Mouse (Mus musculus) brain, embryonic 14.5 days (tissue): Measurements from ENCODE around the gene Erc2. TPM values are rescaled to one million over a fixed set of nuclear protein-coding genes. Genes with fewer than 3 reads are reported as not detected.

ENCODE experiments used
- DNase-seq: peaks from one replicate; pipeline ENCODE4 v3.0.0-alpha.2; 2011; ENCODE audit warnings: low read depth
- CTCF ChIP-seq: fragments of 200-500 bp; IDR thresholded peaks from 2 replicates; pipeline ENCODE4 v1.5.1; 2012; ENCODE audit warnings: inconsistent platforms, mild to moderate bottlenecking, moderate library complexity, borderline replicate concordance; ENCODE audit not compliant: insufficient read depth, insufficient read length; ENCODE audit errors: extremely low read depth
- POLR2A ChIP-seq: fragments of 200-500 bp; IDR thresholded peaks from 2 replicates; pipeline ENCODE4 v1.6.1; 2012; ENCODE audit warnings: mild to moderate bottlenecking, inconsistent platforms, borderline replicate concordance; ENCODE audit not compliant: poor library complexity, insufficient read depth, insufficient read length, severe bottlenecking; ENCODE audit errors: extremely low read depth
- polyA plus RNA-seq: library from polyadenylated mRNA; depleted of rRNA; stranded (reverse); fragments of >200 nt; gene quantifications from 2 replicates; pipeline ENCODE4 v1.2.3, GENCODE M21; 2012

Gene Erc2
- polyA plus RNA-seq, 1 experiment, result 59.4 TPM

GRCm38 (mm10) chr14:28068021-28068420 is 445.8 kb downstream of the Erc2 start:
- TF ChIP-seq POLR2A, result no peak
- TF ChIP-seq CTCF, result no peak
- DNase-seq, result peak; percentile 65

- no peak for DNase-seq
- TF ChIP-seq POLR2A, result no peak
- TF ChIP-seq CTCF, result no peak
These were observed 447.6 kb downstream of the Erc2 start for GRCm38 (mm10) chr14:28069826-28070225.

DNA sequence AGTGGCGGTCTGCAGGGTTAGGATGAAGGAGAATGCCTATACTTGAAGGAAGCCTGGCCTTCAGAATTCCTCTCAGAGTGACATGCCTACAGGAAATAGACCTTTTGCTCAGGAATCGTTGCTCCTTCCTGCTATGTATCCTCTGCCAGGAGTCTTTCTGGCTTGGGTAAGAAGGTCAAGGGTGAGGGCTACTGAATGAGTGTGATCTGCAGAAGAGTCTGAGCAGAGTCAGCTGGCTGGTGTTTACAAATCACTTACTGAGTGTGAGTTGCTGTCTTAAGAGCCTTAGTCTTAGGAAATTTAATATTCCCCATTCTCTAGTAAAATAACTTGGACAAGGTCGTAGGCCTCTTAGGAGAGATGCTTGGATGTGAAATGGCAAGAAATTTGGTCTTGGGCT is 450.3 kb downstream of the Erc2 start:
- no peak for DNase-seq
- TF ChIP-seq POLR2A (no peak), CTCF (no peak)

DNA sequence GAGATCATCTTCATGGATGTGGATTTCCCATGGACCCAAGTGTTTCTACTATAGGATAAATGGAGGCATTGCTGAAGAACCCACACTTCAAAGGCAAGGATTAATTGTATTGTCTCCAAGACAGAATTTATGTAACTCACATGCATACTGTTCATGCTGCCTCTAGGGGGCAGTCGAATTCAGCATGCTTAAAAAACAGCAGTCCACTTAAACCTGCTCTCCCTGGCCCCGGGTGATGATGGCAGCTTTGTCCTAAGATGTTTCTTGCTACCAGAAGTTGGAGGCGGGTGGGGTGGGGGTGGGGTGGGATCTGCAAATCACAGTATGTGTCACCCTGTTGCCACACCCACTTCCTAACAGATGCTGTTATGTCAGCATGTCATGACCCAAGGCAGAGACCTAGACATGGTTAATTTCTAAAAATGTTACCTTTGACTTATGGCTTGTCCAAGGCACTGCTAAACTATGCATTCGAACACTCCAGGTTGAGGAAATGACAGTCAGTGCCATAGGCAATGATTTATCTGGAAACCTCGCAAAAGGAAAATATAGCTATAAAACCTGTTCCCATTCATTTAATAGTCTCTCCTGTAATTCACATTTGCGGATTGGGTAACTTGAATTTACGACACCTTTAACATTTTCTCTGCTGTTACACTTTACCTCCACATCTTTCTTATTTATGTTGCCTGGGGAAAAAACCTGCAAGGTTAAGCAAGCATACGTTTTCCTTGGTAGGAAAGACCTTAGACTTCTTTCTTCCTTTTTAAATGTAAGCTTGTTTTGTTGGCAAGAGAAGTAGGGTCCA is 467.6 kb downstream of the Erc2 start:
- no peak for TF ChIP-seq POLR2A
- peak; percentile 59; the same call in 1 of the 2 replicates for TF ChIP-seq CTCF
- peak; percentile 82 for DNase-seq

- TF ChIP-seq POLR2A (no peak), CTCF (no peak)
- peak; percentile 28 for DNase-seq
These were observed 469.1 kb downstream of the Erc2 start for GRCm38 (mm10) chr14:28091367-28091766.

DNA sequence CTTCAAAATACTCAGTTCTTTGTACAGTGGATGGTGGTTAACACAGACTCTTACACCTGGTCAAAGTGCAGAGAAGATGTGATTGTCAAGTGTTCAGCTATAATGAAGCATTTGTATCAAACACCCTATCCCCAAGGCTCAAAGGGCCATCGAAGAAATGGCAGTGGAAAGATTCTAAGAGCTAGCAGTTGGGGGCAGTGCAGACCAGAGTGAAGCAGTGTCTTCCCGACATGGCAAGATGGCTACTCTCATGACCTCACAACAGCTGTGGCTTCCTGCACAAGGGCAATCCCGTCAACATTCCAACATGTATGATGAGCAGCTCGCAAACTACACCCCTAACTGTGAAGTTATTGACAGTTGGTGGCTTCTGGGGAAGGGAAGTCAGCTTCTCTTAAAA is 471.0 kb downstream of the Erc2 start:
- no peak for DNase-seq
- TF ChIP-seq CTCF (peak; percentile 2; the same call in 1 of the 2 replicates), POLR2A (no peak)

GRCm38 (mm10) chr14:28093913-28094312 is 471.7 kb downstream of the Erc2 start:
- TF ChIP-seq POLR2A, result no peak
- TF ChIP-seq CTCF, result no peak
- peak; percentile 2 for DNase-seq

- no peak for TF ChIP-seq CTCF
- no peak for TF ChIP-seq POLR2A
- no peak for DNase-seq
These were observed 476.9 kb downstream of the Erc2 start for GRCm38 (mm10) chr14:28099084-28099483.

DNA sequence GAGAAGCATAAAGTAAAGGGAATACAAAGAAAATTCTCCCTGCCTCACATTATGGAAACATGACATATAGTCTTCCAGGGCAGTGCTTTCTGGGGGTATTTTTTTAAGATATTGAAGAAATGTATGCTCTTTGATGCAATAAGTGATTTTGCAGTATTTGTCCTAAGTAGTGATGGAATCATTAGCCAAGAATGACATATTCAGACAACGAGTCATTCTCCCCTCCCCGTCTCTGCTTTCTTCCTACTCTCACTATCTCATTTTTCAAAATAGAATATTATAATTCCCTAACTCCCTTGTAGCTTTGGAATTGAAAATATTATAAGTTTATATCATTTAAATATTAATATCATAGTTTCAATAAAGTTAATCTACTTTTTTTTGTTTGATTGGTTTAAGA is 490.9 kb downstream of the Erc2 start:
- no peak for DNase-seq
- no peak for TF ChIP-seq CTCF
- no peak for TF ChIP-seq POLR2A

DNA sequence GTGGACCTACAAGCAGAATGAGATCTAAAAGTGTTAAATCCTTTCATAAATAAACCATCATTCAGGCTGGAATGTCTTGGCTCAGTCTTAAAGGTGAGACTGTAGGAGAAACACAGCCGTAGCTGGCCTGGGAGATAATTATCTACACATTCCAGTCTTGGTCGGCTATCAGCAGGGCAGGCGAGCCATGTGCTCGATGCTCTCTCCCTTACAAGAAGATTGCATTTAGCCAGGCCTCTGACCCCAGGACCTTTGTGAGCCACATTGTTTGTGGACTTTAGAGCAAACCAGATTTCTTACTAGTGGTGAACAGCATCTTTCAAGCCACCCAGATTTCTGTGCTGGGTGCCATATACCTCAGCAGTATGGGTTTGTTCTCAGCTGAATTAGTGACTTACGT is 498.6 kb downstream of the Erc2 start:
- TF ChIP-seq POLR2A, result no peak
- no peak for TF ChIP-seq CTCF
- peak; percentile 3 for DNase-seq

DNA sequence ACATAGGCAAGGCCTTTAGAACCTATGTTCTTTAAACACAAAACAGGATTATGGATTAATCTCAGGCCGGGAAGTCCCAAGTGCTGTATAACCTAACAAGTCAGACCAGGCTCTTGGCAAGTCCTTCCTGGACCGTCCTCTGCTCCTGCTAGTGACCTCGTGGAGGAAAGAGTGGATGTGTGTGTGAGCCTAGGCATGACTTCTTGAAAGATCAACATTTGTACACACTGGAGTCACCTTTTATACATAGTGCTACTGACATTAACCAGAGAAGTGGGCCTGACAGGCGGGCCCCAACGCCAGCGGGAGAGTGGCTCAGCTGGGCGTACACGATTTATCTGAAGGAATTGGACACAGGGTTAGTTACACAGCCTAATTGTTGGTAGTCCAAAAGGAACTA is 504.6 kb downstream of the Erc2 start:
- TF ChIP-seq POLR2A (no peak), CTCF (no peak)
- no peak for DNase-seq

DNA sequence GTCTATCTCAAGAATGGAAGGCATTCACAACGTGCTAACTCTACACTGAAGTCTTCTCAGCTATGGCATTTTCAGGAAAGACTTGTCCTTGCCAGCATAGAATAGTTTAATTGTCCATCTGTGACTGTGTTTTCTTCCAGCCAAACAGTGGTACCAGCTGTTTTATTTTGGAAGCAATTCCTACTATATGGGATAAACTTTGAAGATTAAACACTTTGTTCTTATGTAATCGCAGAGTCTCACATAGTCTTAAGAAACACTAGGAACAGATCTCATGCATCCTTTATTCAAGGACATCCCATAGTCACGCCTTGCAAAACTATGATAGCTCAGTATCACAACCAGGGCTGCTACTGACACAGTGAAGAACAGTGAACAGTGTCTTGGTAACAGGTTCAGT is 506.8 kb downstream of the Erc2 start:
- no peak for TF ChIP-seq CTCF
- DNase-seq, result no peak

DNA sequence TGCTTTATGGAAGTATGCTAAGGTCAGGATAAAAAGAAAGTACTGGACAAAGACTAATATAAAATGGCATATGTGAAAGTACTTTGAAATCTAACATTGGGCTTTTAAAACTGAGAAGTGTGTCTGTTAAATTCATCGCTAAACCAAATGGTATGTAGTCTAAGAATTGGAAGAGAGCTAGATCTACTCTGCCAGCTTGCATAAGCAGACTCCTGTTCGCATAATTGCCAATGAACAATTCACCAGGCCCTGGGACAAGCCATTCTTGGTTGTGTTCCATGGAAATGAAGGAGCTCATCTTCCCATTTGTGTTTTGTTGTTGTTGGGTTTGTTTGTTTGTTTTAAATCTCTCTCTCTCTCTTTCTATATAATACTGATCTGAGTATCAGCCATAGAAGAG is 521.8 kb downstream of the Erc2 start:
- TF ChIP-seq POLR2A, result no peak
- TF ChIP-seq CTCF, result no peak
- peak; percentile 41 for DNase-seq

DNA sequence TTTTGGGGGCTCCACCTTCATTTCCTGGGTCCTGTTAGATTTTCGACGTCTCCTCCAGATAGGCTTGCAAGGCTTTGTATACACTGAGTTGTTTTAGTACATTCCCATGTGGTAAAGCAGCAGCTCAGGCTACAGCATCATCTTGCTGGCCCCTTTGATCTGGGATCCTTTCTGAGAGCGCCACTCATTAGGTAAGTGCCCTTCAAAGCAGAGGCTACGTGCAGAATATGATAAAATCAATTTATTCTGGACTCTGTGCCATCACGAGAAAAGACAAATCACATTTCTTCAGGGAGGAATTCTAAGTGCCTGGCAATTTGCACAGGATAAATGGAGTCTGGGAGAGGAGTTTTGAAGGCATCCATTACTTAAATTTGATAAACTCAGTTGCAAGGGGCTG is 525.0 kb downstream of the Erc2 start:
- no peak for TF ChIP-seq POLR2A
- no peak for TF ChIP-seq CTCF
- peak; percentile 60 for DNase-seq
